Mouse (Mus musculus) small intestine, adult 2 months (tissue): ENCODE data around the gene Rab1b.

Source experiments
- CTCF ChIP-seq: fragments of 200-500 bp; IDR thresholded peaks from 2 replicates; pipeline ENCODE4 v1.5.1; 2012; ENCODE audit warnings: low read depth, mild to moderate bottlenecking, control low read depth, inconsistent platforms, low read length, moderate library complexity, mixed read lengths; ENCODE audit not compliant: insufficient replicate concordance, insufficient read length; ENCODE audit errors: extremely low read depth
- POLR2A ChIP-seq: fragments of 200-500 bp; IDR thresholded peaks from 2 replicates; pipeline ENCODE4 v1.6.1; 2012; ENCODE audit warnings: low read depth, mild to moderate bottlenecking, control low read depth, inconsistent platforms, low read length, moderate library complexity

GRCm38 (mm10) chr19:5106074-5106473, 798 bp downstream of the Rab1b start:
- TF ChIP-seq POLR2A (no peak), CTCF (no peak)
